Mouse (Mus musculus) neural tube, embryonic 15.5 days (tissue): ENCODE data around the gene Tfeb. TPM values are rescaled to one million over a fixed set of nuclear protein-coding genes. Genes with fewer than 3 reads are reported as not detected.
A peak's percentile ranks its signal among the peaks of the same experiment; 100 is the strongest.

Experiments used
- ATAC-seq: fragments of 200-750 bp; cut with Nextera tagmentation; 2 replicates; pipeline ENCODE4 v1.8.0; 2017; ENCODE audit warnings: mild to moderate bottlenecking, moderate TSS enrichment, moderate library complexity; ENCODE audit not compliant: low FRiP score
- H3K27ac ChIP-seq: fragments of 300-500 bp; sonication (generic); replicated peaks from 2 replicates; pipeline ENCODE4 v1.5.1; 2015; ENCODE audit warnings: mild to moderate bottlenecking, inconsistent platforms
- H3K27me3 ChIP-seq: fragments of 300-500 bp; sonication (generic); replicated peaks from 2 replicates; pipeline ENCODE4 v1.6.1; 2015; ENCODE audit warnings: inconsistent platforms
- H3K36me3 ChIP-seq: fragments of 300-500 bp; sonication (generic); 2 replicates; pipeline ENCODE4 v1.6.1; 2015; ENCODE audit warnings: inconsistent platforms
- H3K4me1 ChIP-seq: fragments of 300-500 bp; sonication (generic); 2 replicates; pipeline ENCODE4 v1.6.1; 2015; ENCODE audit warnings: inconsistent platforms
- H3K4me2 ChIP-seq: fragments of 300-500 bp; sonication (generic); 2 replicates; pipeline ENCODE4 v1.6.1; 2015; ENCODE audit warnings: inconsistent platforms, mild to moderate bottlenecking, moderate library complexity
- H3K4me3 ChIP-seq: fragments of 300-500 bp; sonication (generic); replicated peaks from 2 replicates; pipeline ENCODE4 v1.5.1; 2015; ENCODE audit warnings: mild to moderate bottlenecking, inconsistent platforms
- H3K9ac ChIP-seq: fragments of 300-500 bp; sonication (generic); replicated peaks from 2 replicates; pipeline ENCODE4 v1.6.1; 2015; ENCODE audit warnings: mild to moderate bottlenecking, inconsistent platforms
- H3K9me3 ChIP-seq: fragments of 300-500 bp; sonication (generic); replicated peaks from 2 replicates; pipeline ENCODE4 v1.6.1; 2016; ENCODE audit warnings: inconsistent platforms
- WGBS: fragments of 180-500 bp; shearing (Covaris S2); methylation state at CpG from one replicate; pipeline ENCODE4 v1.1.7; 2015; ENCODE audit warnings: mixed read lengths; 5-methylcytosine and 5-hydroxymethylcytosine counted together
- polyA plus RNA-seq: library from polyadenylated mRNA; unstranded; fragments of >200 nt; fragmentation: Nextera tagmentation; extraction: Ambion mirVana; gene quantifications from 2 replicates; pipeline ENCODE4 v1.2.1, GENCODE M21; 2015

Gene Tfeb
- polyA plus RNA-seq, 1 experiment from 2014 or later: 3.7 TPM

- Histone ChIP-seq H3K27ac (no peak overlapping the region), H3K36me3 (no peaks in the 10 kb centered on the region), H3K27me3 (peaks cover 17% of the 10 kb centered on the region), H3K4me3 (no peak overlapping the region), H3K9ac (no peak overlapping the region), H3K9me3 (no peaks in the 10 kb centered on the region), H3K4me2 (no peak overlapping the region), H3K4me1 (0 out of 2 replicates have a peak, but pooled peaks cover 7% of the 10 kb centered on the region)
- ATAC-seq: no peak
- WGBS: 73% methylated on average over 13 of the region's 13 CpGs
These were observed 81.4 kb downstream of the Tfeb start for GRCm38 (mm10) chr17:47818038-47818725.

- WGBS: 59% methylated on average over 8 of the region's 8 CpGs
- no peak for ATAC-seq
- H3K4me3 ChIP-seq: no peak overlapping the region
These were observed 84.5 kb downstream of the Tfeb start for GRCm38 (mm10) chr17:47821339-47821738.

GRCm38 (mm10) chr17:47831161-47831560 is 94.3 kb downstream of the Tfeb start:
- H3K4me3 ChIP-seq: no peak overlapping the region; the same call in 1 of the 2 replicates
- peak overlapping the region; percentile 96 for H3K4me2 ChIP-seq
- peaks cover 37% of the 10 kb centered on the region for H3K4me1 ChIP-seq
- H3K9me3 ChIP-seq: no peaks in the 10 kb centered on the region
- WGBS: 12% methylated on average over 9 of the region's 9 CpGs
- no peak for ATAC-seq
- H3K27me3 ChIP-seq: peaks cover 54% of the 10 kb centered on the region
- no peak overlapping the region for H3K9ac ChIP-seq
- H3K36me3 ChIP-seq: no peaks in the 10 kb centered on the region
- no peak overlapping the region for H3K27ac ChIP-seq

More at GRCm38 (mm10) chr17:47821339-47821738, 84.5 kb downstream of the Tfeb start:
- H3K27ac ChIP-seq: no peak overlapping the region
- peaks cover 3% of the 10 kb centered on the region; the same call in 1 of the 2 replicates for H3K27me3 ChIP-seq
- H3K36me3 ChIP-seq: no peaks in the 10 kb centered on the region
- H3K9ac ChIP-seq: no peak overlapping the region
- H3K9me3 ChIP-seq: no peaks in the 10 kb centered on the region
- H3K4me1 ChIP-seq: no peaks in the 10 kb centered on the region
- H3K4me2 ChIP-seq: no peak overlapping the region

- Histone ChIP-seq H3K9me3 (no peaks in the 10 kb centered on the region), H3K4me3 (peak overlapping the region; percentile 53; the same call in 1 of the 2 replicates), H3K36me3 (no peaks in the 10 kb centered on the region), H3K9ac (no peak overlapping the region), H3K27me3 (peaks cover 54% of the 10 kb centered on the region), H3K4me2 (peak overlapping the region; percentile 96), H3K27ac (no peak overlapping the region), H3K4me1 (peaks cover 37% of the 10 kb centered on the region)
- WGBS: 47% methylated on average over 5 of the region's 5 CpGs
- no peak for ATAC-seq
These were observed 94.9 kb downstream of the Tfeb start for GRCm38 (mm10) chr17:47831772-47832171.

GRCm38 (mm10) chr17:47832501-47833028 is 95.7 kb downstream of the Tfeb start:
- H3K9ac ChIP-seq: peak overlapping the region; percentile 53
- WGBS: 2% methylated on average over 17 of the region's 17 CpGs
- H3K4me3 ChIP-seq: peak overlapping the region; percentile 53
- H3K27me3 ChIP-seq: peaks cover 54% of the 10 kb centered on the region
- H3K4me2 ChIP-seq: peak overlapping the region; percentile 96
- no peaks in the 10 kb centered on the region for H3K9me3 ChIP-seq
- peak; percentile 37 for ATAC-seq
- H3K4me1 ChIP-seq: peaks cover 37% of the 10 kb centered on the region
- no peaks in the 10 kb centered on the region for H3K36me3 ChIP-seq
- H3K27ac ChIP-seq: peak overlapping the region; percentile 19; the same call in 1 of the 2 replicates

- peaks cover 54% of the 10 kb centered on the region for H3K27me3 ChIP-seq
- H3K4me1 ChIP-seq: peaks cover 37% of the 10 kb centered on the region
- H3K27ac ChIP-seq: peak overlapping the region; percentile 19; the same call in 1 of the 2 replicates
- H3K9me3 ChIP-seq: no peaks in the 10 kb centered on the region
- peak overlapping the region; percentile 53 for H3K4me3 ChIP-seq
- H3K4me2 ChIP-seq: peak overlapping the region; percentile 96
- WGBS: under 1% methylated on average over 44 of the region's 45 CpGs
- H3K9ac ChIP-seq: peak overlapping the region; percentile 53
- peak; percentile 79 for ATAC-seq
- no peaks in the 10 kb centered on the region for H3K36me3 ChIP-seq
These were observed 96.3 kb downstream of the Tfeb start for GRCm38 (mm10) chr17:47833029-47833627.

GRCm38 (mm10) chr17:47833628-47834481 is 97.0 kb downstream of the Tfeb start:
- no peaks in the 10 kb centered on the region for H3K9me3 ChIP-seq
- ATAC-seq: no peak
- peak overlapping the region; percentile 96 for H3K4me2 ChIP-seq
- H3K9ac ChIP-seq: 0 out of 2 replicates have a peak overlapping the region, but pooled peaks have one; percentile 53
- 1% methylated on average over 45 of the region's 45 CpGs for WGBS
- peak overlapping the region; percentile 53 for H3K4me3 ChIP-seq
- H3K4me1 ChIP-seq: peaks cover 37% of the 10 kb centered on the region
- H3K36me3 ChIP-seq: no peaks in the 10 kb centered on the region
- no peak overlapping the region for H3K27ac ChIP-seq
- H3K27me3 ChIP-seq: peaks cover 54% of the 10 kb centered on the region

- H3K4me2 ChIP-seq: peak within 1 kb of the TSS; percentile 96
- 7% methylated on average over 18 of the region's 18 CpGs for WGBS
- no peak for ATAC-seq
- peak within 1 kb of the TSS; percentile 53 for H3K4me3 ChIP-seq
- no peaks in the 10 kb centered on the region for H3K9me3 ChIP-seq
- H3K27me3 ChIP-seq: peaks cover 54% of the 10 kb centered on the region
- H3K36me3 ChIP-seq: no peaks in the 10 kb centered on the region
- H3K9ac ChIP-seq: no peak within 1 kb of the TSS
- no peak within 1 kb of the TSS for H3K27ac ChIP-seq
- H3K4me1 ChIP-seq: peaks cover 37% of the 10 kb centered on the region
These were observed 97.6 kb downstream of the Tfeb start, which contains the start of gene Mdfi for GRCm38 (mm10) chr17:47834482-47834767. Mdfi (minus strand) TSS chr17:47834691.

- peaks cover 33% of the 10 kb centered on the region for H3K27me3 ChIP-seq
- H3K27ac ChIP-seq: no peak overlapping the region
- H3K9ac ChIP-seq: no peak overlapping the region
- H3K9me3 ChIP-seq: no peaks in the 10 kb centered on the region
- 52% methylated on average over 6 of the region's 6 CpGs for WGBS
- H3K4me2 ChIP-seq: no peak overlapping the region
- no peaks in the 10 kb centered on the region for H3K36me3 ChIP-seq
- ATAC-seq: no peak
- no peak overlapping the region for H3K4me3 ChIP-seq
- peaks cover 17% of the 10 kb centered on the region for H3K4me1 ChIP-seq
These were observed 101.0 kb downstream of the Tfeb start for GRCm38 (mm10) chr17:47837808-47838207.

GRCm38 (mm10) chr17:47841521-47841920 is 104.7 kb downstream of the Tfeb start:
- H3K4me2 ChIP-seq: no peak overlapping the region
- H3K9me3 ChIP-seq: no peaks in the 10 kb centered on the region
- no peaks in the 10 kb centered on the region for H3K4me1 ChIP-seq
- ATAC-seq: no peak
- WGBS: 89% methylated on average over 8 of the region's 8 CpGs
- H3K9ac ChIP-seq: no peak overlapping the region
- H3K36me3 ChIP-seq: no peaks in the 10 kb centered on the region
- no peak overlapping the region for H3K27ac ChIP-seq
- no peak overlapping the region for H3K4me3 ChIP-seq
- no peaks in the 10 kb centered on the region for H3K27me3 ChIP-seq
